Mouse (Mus musculus) limb, embryonic 10.5 days (tissue): ENCODE results near the gene Raph1. TPM values are rescaled to one million over a fixed set of nuclear protein-coding genes. Genes with fewer than 3 reads are reported as not detected.

Experiments
- DNase-seq: peaks from one replicate; pipeline ENCODE4 v3.0.0-alpha.2; 2017; ENCODE audit warnings: low spot score
- H3K27ac ChIP-seq: fragments of 300-500 bp; sonication (generic); 2 replicates; pipeline ENCODE4 v1.5.1; 2016; ENCODE audit warnings: mild to moderate bottlenecking
- H3K27me3 ChIP-seq: fragments of 300-500 bp; sonication (generic); 2 replicates; pipeline ENCODE4 v1.6.1; 2016; ENCODE audit warnings: low read depth, mild to moderate bottlenecking; ENCODE audit not compliant: poor library complexity, severe bottlenecking
- H3K36me3 ChIP-seq: fragments of 300-500 bp; sonication (generic); 2 replicates; pipeline ENCODE4 v1.6.1; 2016; ENCODE audit warnings: mild to moderate bottlenecking, moderate library complexity
- H3K4me1 ChIP-seq: fragments of 300-500 bp; sonication (generic); 2 replicates; pipeline ENCODE4 v1.6.1; 2016
- H3K4me3 ChIP-seq: fragments of 300-500 bp; sonication (generic); 2 replicates; pipeline ENCODE4 v1.5.1; 2016; ENCODE audit warnings: mild to moderate bottlenecking, moderate library complexity
- H3K9me3 ChIP-seq: fragments of 300-500 bp; sonication (generic); replicated peaks from 2 replicates; pipeline ENCODE4 v1.6.1; 2016; ENCODE audit warnings: mild to moderate bottlenecking
- WGBS: fragments of 180-500 bp; shearing (Covaris S2); methylation state at CpG from one replicate; pipeline ENCODE4 v1.1.7; 2016; 5-methylcytosine and 5-hydroxymethylcytosine counted together
- polyA plus RNA-seq: library from polyadenylated mRNA; unstranded; fragments of >200 nt; fragmentation: Nextera tagmentation; extraction: Ambion mirVana; gene quantifications from 2 replicates; pipeline ENCODE4 v1.2.1, GENCODE M21; 2016

The Raph1 gene
- polyA plus RNA-seq, 1 experiment from 2014 or later: 22.7 TPM

GRCm38 (mm10) chr1:60534932-60535331 is 32.0 kb downstream of the Raph1 start:
- Histone ChIP-seq H3K4me1 (no peaks in the 10 kb centered on the region), H3K4me3 (no peak overlapping the region), H3K9me3 (no peaks in the 10 kb centered on the region), H3K27me3 (no peaks in the 10 kb centered on the region), H3K27ac (no peak overlapping the region), H3K36me3 (peaks cover 27% of the 10 kb centered on the region)
- WGBS: 86% methylated on average over 2 of the region's 2 CpGs
- DNase-seq: no peak

GRCm38 (mm10) chr1:60530636-60531035 is 36.3 kb downstream of the Raph1 start:
- Histone ChIP-seq H3K36me3 (peaks cover 63% of the 10 kb centered on the region), H3K4me3 (no peak overlapping the region), H3K27me3 (no peaks in the 10 kb centered on the region), H3K9me3 (no peaks in the 10 kb centered on the region), H3K4me1 (no peaks in the 10 kb centered on the region), H3K27ac (no peak overlapping the region)
- 86% methylated on average over 2 of the region's 2 CpGs for WGBS
- no peak for DNase-seq

- no peak for DNase-seq
- Histone ChIP-seq H3K27me3 (no peaks in the 10 kb centered on the region), H3K4me3 (no peak overlapping the region), H3K36me3 (peaks cover 68% of the 10 kb centered on the region), H3K9me3 (no peaks in the 10 kb centered on the region), H3K4me1 (no peaks in the 10 kb centered on the region), H3K27ac (no peak overlapping the region)
- 93% methylated on average over 6 of the region's 6 CpGs for WGBS
These were observed 36.8 kb downstream of the Raph1 start for GRCm38 (mm10) chr1:60530107-60530506.

GRCm38 (mm10) chr1:60510584-60510983 is 56.3 kb downstream of the Raph1 start:
- Histone ChIP-seq H3K27ac (no peak overlapping the region), H3K27me3 (no peaks in the 10 kb centered on the region), H3K4me3 (no peak overlapping the region), H3K4me1 (no peaks in the 10 kb centered on the region), H3K36me3 (peaks cover 19% of the 10 kb centered on the region; the same call in 1 of the 2 replicates), H3K9me3 (no peaks in the 10 kb centered on the region)
- DNase-seq: no peak
- 77% methylated on average over 2 of the region's 2 CpGs for WGBS

- Histone ChIP-seq H3K4me1 (no peaks in the 10 kb centered on the region), H3K4me3 (no peak overlapping the region), H3K36me3 (peaks cover 33% of the 10 kb centered on the region), H3K27ac (no peak overlapping the region), H3K9me3 (no peaks in the 10 kb centered on the region), H3K27me3 (no peaks in the 10 kb centered on the region)
- DNase-seq: no peak
- 92% methylated on average over 5 of the region's 5 CpGs for WGBS
These were observed 63.4 kb downstream of the Raph1 start for GRCm38 (mm10) chr1:60503456-60503855.

GRCm38 (mm10) chr1:60493421-60493820 is 73.5 kb downstream of the Raph1 start:
- H3K27ac ChIP-seq: no peak overlapping the region
- DNase-seq: no peak
- no peaks in the 10 kb centered on the region for H3K27me3 ChIP-seq
- H3K9me3 ChIP-seq: no peaks in the 10 kb centered on the region
- peaks cover 93% of the 10 kb centered on the region for H3K36me3 ChIP-seq
- no peak overlapping the region for H3K4me3 ChIP-seq
- WGBS: 95% methylated on average over 6 of the region's 6 CpGs
- H3K4me1 ChIP-seq: no peaks in the 10 kb centered on the region

- Histone ChIP-seq H3K36me3 (peaks cover 94% of the 10 kb centered on the region), H3K4me3 (no peak overlapping the region), H3K4me1 (no peaks in the 10 kb centered on the region), H3K9me3 (no peaks in the 10 kb centered on the region), H3K27ac (no peak overlapping the region), H3K27me3 (no peaks in the 10 kb centered on the region)
- whole genome bisulfite sequencing: 90% methylated on average over 5 of the region's 5 CpGs
- no peak for DNase-seq
These were observed 74.5 kb downstream of the Raph1 start for GRCm38 (mm10) chr1:60492404-60492803.

GRCm38 (mm10) chr1:60490510-60490909 is 76.4 kb downstream of the Raph1 start:
- H3K27ac ChIP-seq: no peak overlapping the region
- 88% methylated on average over 4 of the region's 4 CpGs for WGBS
- no peaks in the 10 kb centered on the region for H3K27me3 ChIP-seq
- no peak for DNase-seq
- H3K9me3 ChIP-seq: no peaks in the 10 kb centered on the region
- peaks cover 87% of the 10 kb centered on the region for H3K36me3 ChIP-seq
- H3K4me3 ChIP-seq: no peak overlapping the region
- H3K4me1 ChIP-seq: no peaks in the 10 kb centered on the region

- no peaks in the 10 kb centered on the region for H3K27me3 ChIP-seq
- no peaks in the 10 kb centered on the region for H3K9me3 ChIP-seq
- WGBS: 75% methylated on average over 2 of the region's 2 CpGs
- no peak overlapping the region for H3K27ac ChIP-seq
- H3K36me3 ChIP-seq: peaks cover 79% of the 10 kb centered on the region
- no peak overlapping the region for H3K4me3 ChIP-seq
- no peak for DNase-seq
- no peaks in the 10 kb centered on the region for H3K4me1 ChIP-seq
These were observed 77.2 kb downstream of the Raph1 start for GRCm38 (mm10) chr1:60489660-60490059.

- H3K27ac ChIP-seq: no peak overlapping the region
- WGBS: 91% methylated on average over 8 of the region's 8 CpGs
- H3K27me3 ChIP-seq: no peaks in the 10 kb centered on the region
- DNase-seq: no peak
- H3K9me3 ChIP-seq: no peaks in the 10 kb centered on the region
- no peak overlapping the region for H3K4me3 ChIP-seq
- H3K4me1 ChIP-seq: no peaks in the 10 kb centered on the region
- peaks cover 70% of the 10 kb centered on the region for H3K36me3 ChIP-seq
These were observed 78.3 kb downstream of the Raph1 start for GRCm38 (mm10) chr1:60488635-60489034.

- Histone ChIP-seq H3K36me3 (peaks cover 55% of the 10 kb centered on the region), H3K27me3 (no peaks in the 10 kb centered on the region), H3K27ac (no peak overlapping the region), H3K4me3 (no peak overlapping the region), H3K9me3 (no peaks in the 10 kb centered on the region), H3K4me1 (no peaks in the 10 kb centered on the region)
- 89% methylated on average over 3 of the region's 3 CpGs for WGBS
- no peak for DNase-seq
These were observed 81.3 kb downstream of the Raph1 start for GRCm38 (mm10) chr1:60485649-60486048.

- no peaks in the 10 kb centered on the region for H3K9me3 ChIP-seq
- 94% methylated on average over 1 of the region's 1 CpGs for WGBS
These were observed 84.0 kb downstream of the Raph1 start for GRCm38 (mm10) chr1:60482881-60483280.

GRCm38 (mm10) chr1:60481561-60481960 is 85.3 kb downstream of the Raph1 start:
- Histone ChIP-seq H3K27me3 (no peaks in the 10 kb centered on the region), H3K27ac (no peak overlapping the region), H3K4me3 (no peak overlapping the region), H3K4me1 (no peaks in the 10 kb centered on the region), H3K9me3 (no peaks in the 10 kb centered on the region), H3K36me3 (peaks cover 45% of the 10 kb centered on the region)
- DNase-seq: no peak
- 89% methylated on average over 1 of the region's 1 CpGs for WGBS

More at GRCm38 (mm10) chr1:60482881-60483280, 84.0 kb downstream of the Raph1 start:
- no peaks in the 10 kb centered on the region for H3K4me1 ChIP-seq
- no peaks in the 10 kb centered on the region for H3K27me3 ChIP-seq
- H3K27ac ChIP-seq: no peak overlapping the region
- no peak for DNase-seq
- H3K36me3 ChIP-seq: peaks cover 45% of the 10 kb centered on the region
- H3K4me3 ChIP-seq: no peak overlapping the region

GRCm38 (mm10) chr1:60470541-60470940 is 96.4 kb downstream of the Raph1 start:
- 91% methylated on average over 7 of the region's 7 CpGs for WGBS
- Histone ChIP-seq H3K36me3 (peaks cover 44% of the 10 kb centered on the region), H3K27me3 (no peaks in the 10 kb centered on the region), H3K4me1 (no peaks in the 10 kb centered on the region), H3K4me3 (no peak overlapping the region), H3K27ac (no peak overlapping the region), H3K9me3 (no peaks in the 10 kb centered on the region)
- DNase-seq: no peak
